Mouse (Mus musculus): Measurements from ENCODE around the gene Foxi1.
"Not testable (repeated sequence)": the region's sequence is repeated elsewhere in the genome, so short reads cannot be mapped to it uniquely, and the experiment has no call there.

Gene Foxi1

GRCm38 (mm10) chr11:34207989-34208388 is at the start of gene Foxi1:
Gene Foxi1, minus strand, starts transcription at chr11:34208089.
- no peak for DNase-seq (ENCODE audit: extremely low read depth, low read depth)

- no peak for DNase-seq (ENCODE audit: extremely low read depth, low read depth)
Observed at GRCm38 (mm10) chr11:34242979-34243378, 35.1 kb upstream of the Foxi1 start.

- no peak for DNase-seq (ENCODE audit: extremely low read depth, low read depth)
Observed at GRCm38 (mm10) chr11:34240252-34240651, 32.4 kb upstream of the Foxi1 start.

GRCm38 (mm10) chr11:34239691-34240090 is 31.8 kb upstream of the Foxi1 start:
- no peak for DNase-seq (ENCODE audit: extremely low read depth, low read depth)

- no peak for DNase-seq (ENCODE audit: extremely low read depth, low read depth)
Observed at GRCm38 (mm10) chr11:34236885-34237284, 29.0 kb upstream of the Foxi1 start.

GRCm38 (mm10) chr11:34236091-34236759 is 28.3 kb upstream of the Foxi1 start:
- DNase-seq (ENCODE audit: extremely low read depth, low read depth) = no peak

GRCm38 (mm10) chr11:34228758-34229364 is 21.0 kb upstream of the Foxi1 start:
- no peak for DNase-seq (ENCODE audit: extremely low read depth, low read depth)

GRCm38 (mm10) chr11:34227180-34227579 is 19.3 kb upstream of the Foxi1 start:
- no peak for DNase-seq (ENCODE audit: extremely low read depth, low read depth)

GRCm38 (mm10) chr11:34220596-34220995 is 12.7 kb upstream of the Foxi1 start:
- not testable (repeated sequence) for DNase-seq (ENCODE audit: extremely low read depth, low read depth)

- DNase-seq (ENCODE audit: extremely low read depth, low read depth) = peak; percentile 40
Observed at GRCm38 (mm10) chr11:34212853-34213252, 5.0 kb upstream of the Foxi1 start.

- DNase-seq (ENCODE audit: extremely low read depth, low read depth) = no peak
Observed at GRCm38 (mm10) chr11:34202769-34203168, 5.1 kb downstream of the Foxi1 start.

GRCm38 (mm10) chr11:34195142-34195541 is 12.7 kb downstream of the Foxi1 start:
- DNase-seq (ENCODE audit: extremely low read depth, low read depth) = no peak

GRCm38 (mm10) chr11:34194158-34194941 is 13.5 kb downstream of the Foxi1 start:
- DNase-seq (ENCODE audit: extremely low read depth, low read depth) = no peak

GRCm38 (mm10) chr11:34193658-34194057 is 14.2 kb downstream of the Foxi1 start:
- DNase-seq (ENCODE audit: extremely low read depth, low read depth) = no peak

- no peak for DNase-seq (ENCODE audit: extremely low read depth, low read depth)
Observed at GRCm38 (mm10) chr11:34184266-34184665, 23.6 kb downstream of the Foxi1 start.

GRCm38 (mm10) chr11:34181214-34182117 is 26.4 kb downstream of the Foxi1 start:
- no peak for DNase-seq (ENCODE audit: extremely low read depth, low read depth)

- no peak for DNase-seq (ENCODE audit: extremely low read depth, low read depth)
Observed at GRCm38 (mm10) chr11:34178752-34179151, 29.1 kb downstream of the Foxi1 start.

GRCm38 (mm10) chr11:34176371-34176770 is 31.5 kb downstream of the Foxi1 start:
- DNase-seq (ENCODE audit: extremely low read depth, low read depth) = no peak

- DNase-seq (ENCODE audit: extremely low read depth, low read depth) = no peak
Observed at GRCm38 (mm10) chr11:34171221-34171620, 36.7 kb downstream of the Foxi1 start.

- DNase-seq (ENCODE audit: extremely low read depth, low read depth) = no peak
Observed at GRCm38 (mm10) chr11:34169464-34169894, 38.4 kb downstream of the Foxi1 start.

GRCm38 (mm10) chr11:34166392-34166791 is 41.5 kb downstream of the Foxi1 start:
- no peak for DNase-seq (ENCODE audit: extremely low read depth, low read depth)
